Mouse (Mus musculus) spleen, adult 18-20 months (tissue): ENCODE results near the gene Nthl1.

Source experiments
- DNase-seq, 2 experiments: peaks; one replicate each; pipeline ENCODE4 v3.0.0; 2022; ENCODE audit warnings: mixed read lengths in 2 of 2

Nthl1 gene

DNA sequence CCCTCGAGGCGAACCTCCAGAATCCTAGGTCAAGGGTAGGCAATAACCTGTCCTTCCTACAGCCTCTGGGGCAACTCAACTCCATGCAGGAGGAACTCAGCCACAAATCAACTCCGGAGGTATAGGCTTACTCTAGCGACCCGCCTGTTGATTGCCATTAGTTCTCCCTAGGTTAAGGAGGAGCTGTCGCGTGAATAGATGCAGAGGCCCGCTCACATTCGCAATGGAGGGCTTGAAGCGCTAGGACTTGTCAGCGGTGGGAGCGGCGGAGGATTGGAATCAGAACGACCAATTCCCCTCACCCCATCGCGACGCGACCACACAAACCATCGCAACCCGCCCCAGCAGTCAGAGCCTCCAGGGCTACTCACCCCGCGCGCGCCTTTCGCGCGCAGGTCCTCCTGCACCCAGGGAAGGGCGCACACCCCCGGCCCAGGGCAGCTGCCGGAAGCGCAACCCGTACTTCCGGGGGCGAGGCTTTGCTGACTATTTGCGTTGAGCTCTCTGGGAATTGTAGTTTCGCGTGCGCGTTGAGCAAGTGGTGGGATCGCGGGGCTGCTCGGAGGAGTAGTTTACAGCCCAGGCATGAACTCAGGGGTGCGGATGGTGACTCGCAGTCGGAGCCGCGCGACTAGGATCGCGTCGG, at the start of gene Nthl1, which contains the start of gene Tsc2:
TSS of gene Nthl1 (plus strand) at position 514 of the 646 bp plus-strand sequence.
TSS of gene Tsc2 (minus strand) at position 464 of the 646 bp plus-strand sequence.
- peak; percentile 60 to 73 for DNase-seq

DNA sequence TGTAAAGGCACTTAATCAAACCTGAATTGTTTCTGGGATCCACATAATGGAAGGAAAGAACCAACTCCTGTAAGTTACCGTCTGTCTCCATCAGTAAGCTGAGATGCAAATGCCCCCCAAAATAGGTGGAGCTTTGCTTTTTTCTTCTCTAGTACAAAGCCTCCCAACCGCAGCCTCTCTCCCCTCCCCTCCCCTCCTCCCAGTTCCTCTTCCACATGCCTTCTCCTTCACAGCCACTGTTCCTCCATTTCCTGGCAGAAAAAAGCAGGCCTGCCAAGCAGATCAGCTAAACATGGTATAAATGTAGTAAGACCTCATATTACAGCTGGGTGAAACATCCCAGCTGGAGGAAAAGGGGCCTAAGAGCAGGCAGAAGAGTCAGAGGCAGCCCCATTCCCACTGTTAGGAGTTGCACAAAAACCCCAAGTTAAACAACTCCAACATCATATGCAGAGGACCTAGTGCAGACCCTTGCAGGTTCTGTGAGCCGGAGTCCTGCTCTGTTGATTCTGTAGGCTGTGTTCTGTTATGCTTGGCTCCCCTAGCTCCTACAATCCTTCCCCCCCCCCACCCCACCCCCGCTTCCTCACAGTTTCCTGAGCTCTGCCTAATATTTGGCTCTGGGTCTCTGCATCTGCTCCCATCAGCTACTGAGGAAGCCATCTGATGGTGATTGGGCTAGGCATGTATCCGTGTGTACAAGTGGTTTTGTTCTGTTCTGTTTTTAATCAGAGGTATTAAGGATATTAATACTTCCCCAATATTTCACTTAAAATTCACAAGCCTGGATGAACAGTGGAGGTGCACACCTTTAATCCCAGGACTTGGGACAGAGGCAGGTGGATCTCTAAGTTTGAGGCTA, 48.6 kb upstream of the Nthl1 start:
- DNase-seq: no peak

DNA sequence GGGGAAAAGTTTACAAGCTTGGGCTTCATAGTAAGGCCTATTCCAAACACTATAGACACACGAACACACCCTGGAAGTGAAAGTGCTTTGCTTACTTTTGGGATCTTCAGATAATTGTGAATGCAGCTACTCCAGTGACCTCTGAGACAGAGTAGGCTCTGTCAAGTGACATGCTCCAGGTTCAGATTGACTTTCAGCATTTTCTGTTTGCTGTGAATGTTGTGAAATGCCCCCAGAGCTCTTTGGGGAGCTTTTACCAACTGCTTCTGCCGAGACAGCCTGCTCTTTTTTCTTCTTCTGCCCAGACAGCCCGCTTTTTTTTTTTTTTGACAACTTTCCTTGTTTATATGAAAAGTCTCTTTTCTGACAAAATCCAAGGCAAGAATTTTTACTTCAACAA, 48.0 kb upstream of the Nthl1 start:
- DNase-seq: no peak

DNA sequence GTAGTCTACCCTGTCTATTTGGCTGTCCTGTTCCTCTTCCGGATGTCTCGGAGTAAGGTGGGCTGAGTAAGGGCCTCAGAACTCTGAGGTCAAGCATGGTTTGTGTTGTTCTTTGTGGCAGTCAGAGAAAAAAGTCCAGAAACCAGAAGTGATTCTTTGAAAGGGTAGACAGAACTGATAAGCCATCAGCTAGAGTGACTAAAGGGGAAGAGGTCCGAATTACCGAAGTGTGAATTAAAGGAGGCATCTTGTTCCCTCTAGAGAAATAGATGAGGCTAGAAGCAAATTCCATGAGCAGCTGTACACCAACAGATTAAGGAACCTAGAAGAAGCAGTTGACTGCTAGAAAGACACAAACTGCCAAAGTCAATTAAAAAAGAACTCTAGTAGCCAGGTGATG, 45.9 kb upstream of the Nthl1 start:
- no peak for DNase-seq

DNA sequence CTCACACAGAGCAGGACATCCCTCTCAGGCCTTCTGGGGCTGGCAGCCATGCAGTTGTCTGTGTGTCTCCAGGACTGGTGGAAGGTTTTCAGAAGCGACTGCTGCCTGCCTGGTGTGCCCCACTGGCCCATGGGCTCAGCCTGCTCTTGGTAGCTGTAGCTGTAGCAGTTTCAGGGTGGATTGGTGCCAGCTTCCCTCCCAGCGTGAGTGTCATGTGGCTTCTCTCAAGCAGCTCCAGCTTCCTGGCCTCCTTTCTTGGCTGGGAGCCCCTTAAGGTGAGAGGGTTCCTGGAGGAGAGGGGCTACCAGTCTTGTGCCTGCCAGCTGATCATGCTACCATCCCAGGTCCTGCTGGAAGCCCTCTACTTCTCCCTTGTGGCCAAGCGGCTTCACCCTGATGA, 41.5 kb upstream of the Nthl1 start:
- DNase-seq: no peak

DNA sequence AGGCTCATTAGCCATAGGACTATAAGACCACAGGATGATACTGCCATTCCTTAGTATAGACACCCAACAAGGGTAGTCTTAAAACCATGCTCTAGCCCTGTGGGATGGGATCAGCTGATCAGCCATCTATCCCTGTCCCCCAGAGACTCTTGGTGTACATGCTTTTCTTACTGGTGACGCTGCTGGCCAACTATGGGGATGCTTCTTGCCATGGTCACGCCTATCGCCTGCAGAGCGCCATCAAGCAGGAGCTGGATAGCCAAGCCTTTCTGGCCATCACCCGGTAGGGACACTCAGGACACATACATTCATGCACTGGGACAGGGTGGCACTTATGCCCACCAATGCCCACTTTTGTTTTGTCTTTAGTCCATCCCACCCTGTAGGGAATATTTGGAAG, 40.8 kb upstream of the Nthl1 start:
- DNase-seq: no peak

DNA sequence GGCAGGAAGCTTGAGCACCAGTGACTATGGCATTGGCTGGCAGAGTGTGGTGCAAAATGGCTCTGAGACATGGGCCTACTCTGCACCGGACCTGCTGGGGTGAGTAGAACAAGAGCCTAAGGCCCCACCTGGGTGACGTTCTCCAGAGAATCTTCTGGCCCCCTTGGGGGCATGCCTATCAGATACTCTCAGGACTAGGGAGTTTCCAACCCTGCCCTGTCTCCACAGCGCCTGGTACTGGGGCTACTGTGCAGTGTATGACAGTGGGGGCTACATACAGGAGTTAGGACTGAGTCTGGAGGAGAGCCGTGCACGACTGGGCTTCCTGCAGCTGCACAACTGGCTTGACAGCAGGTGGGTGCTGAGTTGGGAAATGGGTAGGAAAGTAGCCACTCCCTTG, 39.2 kb upstream of the Nthl1 start:
- no peak for DNase-seq

DNA sequence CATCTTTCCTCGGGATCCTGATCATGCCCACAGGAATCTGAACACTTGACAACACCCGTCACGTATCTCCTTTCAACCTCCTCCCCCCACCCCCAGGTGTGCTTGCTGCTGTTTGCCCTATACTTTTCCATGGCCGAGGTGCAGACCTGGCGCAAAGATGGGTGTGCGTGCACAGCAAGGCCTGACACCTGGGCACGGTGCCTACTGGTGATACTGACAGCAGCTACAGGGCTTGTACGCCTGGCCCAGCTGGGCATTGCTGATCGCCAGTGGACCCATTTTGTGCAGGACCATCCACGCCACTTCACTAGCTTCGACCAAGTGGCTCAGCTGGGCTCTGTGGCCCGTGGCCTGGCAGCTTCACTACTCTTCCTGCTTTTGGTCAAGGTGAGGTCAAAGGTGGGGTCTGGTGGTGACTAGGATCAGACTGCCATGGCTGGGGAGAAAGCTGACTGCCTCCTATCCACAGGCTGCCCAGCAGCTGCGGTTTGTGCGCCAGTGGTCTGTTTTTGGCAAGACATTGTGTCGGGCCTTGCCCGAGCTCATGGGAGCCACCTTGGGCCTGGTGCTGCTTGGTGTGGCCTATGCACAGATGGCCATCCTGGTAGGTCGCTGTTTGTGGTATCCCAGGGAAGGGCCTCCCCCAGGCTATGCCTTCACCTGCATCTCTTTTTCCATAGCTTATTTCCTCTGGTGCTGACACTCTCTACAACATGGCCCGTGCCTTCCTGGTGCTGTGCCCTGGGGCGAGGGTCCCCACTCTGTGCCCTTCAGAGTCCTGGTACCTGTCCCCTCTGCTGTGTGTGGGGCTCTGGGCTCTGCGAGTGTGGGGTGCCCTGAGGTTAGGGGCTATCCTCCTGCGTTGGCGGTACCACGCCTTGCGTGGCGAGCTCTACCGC, 38.2 kb upstream of the Nthl1 start:
- no peak for DNase-seq

DNA sequence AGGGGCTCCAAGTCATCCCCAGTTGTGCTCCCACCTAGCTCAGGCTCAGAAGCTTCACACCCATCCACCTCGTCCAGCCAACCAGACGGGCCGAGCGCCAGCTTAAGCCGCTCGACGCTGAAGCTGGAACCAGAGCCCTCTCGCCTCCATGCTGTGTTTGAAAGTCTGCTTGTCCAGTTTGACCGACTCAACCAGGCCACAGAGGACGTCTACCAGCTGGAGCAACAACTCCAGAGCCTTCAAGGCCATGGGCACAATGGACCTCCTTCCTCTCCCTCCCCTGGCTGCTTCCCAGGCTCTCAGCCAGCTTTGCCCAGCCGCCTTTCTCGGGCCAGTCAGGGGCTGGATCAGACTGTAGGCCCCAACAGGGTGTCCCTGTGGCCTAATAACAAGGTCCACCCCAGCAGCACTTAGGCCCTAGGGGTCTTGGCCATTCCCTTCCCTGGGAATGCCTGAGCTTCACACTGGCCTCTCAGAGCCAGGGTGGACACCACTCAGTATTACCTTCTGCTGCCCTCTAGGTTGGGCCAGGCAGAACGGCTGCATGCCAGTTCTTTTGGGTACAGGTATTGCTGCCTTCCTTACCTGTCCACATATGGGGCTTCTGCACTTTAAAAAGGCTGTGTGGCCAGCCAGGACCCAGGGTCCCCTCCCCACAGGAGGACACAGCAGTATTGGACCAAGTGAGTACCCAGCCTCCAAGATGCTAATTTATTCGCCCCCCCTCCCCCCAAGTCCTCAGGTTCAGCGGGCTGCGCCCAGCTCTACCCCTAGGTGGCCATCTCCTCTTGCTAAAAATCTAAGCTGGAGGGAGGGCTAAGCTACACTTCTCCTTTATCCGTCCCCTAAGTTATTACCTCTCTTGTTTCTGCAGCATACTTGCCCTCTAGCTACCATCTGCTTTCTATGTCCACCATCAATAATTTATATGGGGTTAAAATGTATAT, 37.1 kb upstream of the Nthl1 start:
- DNase-seq: no peak

DNA sequence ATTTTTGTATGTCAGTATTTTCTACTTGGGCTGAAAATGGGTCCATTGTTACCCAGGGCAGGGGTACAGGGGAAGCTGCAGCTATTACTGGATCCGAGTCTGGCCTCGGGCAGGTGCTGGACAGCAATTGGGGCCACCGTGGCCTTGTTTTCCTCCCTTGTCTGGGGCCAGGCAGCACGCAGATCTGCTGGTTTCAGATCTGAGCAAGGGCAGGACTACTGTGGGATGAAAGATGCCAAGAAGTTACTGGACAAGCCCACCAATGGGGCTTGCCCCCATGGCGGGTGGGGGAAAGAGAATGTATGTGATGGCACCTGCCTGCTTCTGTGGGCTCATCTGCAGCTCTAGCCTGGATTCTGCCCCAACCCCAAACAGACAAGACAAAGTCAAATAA, 36.4 kb upstream of the Nthl1 start:
- no peak for DNase-seq

DNA sequence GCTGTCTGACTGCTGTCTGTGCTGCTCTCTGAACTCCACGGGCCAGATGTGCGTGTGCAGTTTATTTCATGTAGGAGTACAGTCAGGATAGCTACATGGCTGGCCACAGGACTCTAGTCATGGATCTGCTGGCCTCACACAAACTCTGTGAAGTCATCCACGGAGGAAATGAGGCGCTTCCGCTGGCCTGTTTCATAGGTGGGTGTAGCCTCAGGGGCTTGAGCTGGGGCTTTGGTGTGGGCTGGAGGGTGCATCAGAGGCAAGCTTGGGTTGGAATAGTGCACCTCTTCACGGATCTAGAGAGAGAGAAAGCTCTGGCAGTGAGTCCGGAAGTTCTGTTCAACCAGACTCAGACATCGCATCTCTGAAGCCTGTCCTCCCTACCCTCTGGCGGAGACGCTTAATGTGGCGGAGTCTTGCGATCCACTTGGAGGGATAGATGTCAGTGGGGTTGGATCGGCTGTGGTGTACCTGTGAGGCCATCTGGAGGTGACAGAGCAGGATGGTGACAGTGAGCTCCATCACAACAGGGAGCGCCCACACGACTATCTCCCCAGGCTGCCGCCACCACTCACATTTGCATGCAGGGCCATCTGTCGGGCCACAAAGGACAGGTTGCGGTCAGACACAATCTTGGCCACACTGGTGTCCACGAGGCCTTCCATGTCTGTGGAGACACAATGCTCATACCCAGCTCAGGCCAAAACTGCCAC, 35.9 kb upstream of the Nthl1 start:
- DNase-seq: no peak

DNA sequence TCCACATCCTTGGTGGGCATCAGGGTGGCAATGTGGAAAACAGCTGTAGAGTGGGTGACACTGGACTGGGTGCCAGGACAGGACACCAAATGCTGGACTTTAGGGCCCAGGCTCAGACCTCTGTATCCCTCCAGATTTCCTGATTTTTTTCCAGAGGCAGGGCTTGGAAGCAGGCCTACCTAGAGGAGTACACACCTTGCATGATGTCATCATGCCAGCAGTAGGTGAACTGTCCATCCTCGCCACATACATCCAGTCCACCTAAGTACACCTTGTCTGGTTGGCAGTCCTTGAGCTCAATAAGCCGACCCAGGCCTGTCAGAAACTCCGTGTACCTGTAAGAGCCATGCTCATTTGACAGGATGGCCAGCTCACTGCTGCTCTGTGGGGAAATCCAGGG, 34.5 kb upstream of the Nthl1 start:
- no peak for DNase-seq

DNA sequence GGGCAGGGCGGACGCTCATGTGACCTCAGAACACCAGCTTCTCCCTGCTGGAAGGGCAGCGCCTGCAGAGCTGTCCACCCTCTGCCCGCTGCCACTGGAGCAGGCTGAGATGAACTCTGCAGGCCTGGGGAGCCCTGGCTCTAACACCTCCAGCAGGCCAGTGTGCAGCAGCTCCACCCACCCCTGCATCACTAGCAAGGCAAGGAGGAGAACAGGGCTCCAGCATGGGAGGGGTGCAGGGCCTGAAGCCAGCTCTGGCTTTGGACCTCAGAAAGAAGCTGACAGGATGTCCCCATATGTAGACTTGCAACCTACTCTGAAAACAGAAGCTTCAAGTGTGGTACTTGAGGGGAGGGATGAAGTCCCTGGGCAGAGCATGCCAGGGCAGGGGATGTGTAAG, 32.0 kb upstream of the Nthl1 start:
- no peak for DNase-seq

DNA sequence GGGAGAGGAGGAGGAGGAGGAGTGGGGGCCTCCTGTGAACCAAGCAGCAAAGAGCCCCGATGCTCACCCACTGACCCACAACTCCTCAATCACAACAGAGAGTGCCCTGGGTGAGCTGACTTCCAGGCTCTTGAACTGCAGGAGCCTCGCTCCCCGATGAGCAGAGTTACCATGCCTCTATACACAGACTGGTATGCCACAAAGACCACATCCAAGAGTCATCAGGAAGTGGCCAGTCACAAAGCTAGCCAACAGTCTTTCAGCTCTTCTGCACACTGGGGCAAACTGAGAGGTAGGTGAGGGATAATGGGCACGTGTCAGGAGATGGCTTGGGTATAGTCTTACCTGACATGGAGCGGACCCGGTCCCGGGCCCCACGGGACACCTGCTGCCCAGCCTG, 28.5 kb upstream of the Nthl1 start:
- no peak for DNase-seq

DNA sequence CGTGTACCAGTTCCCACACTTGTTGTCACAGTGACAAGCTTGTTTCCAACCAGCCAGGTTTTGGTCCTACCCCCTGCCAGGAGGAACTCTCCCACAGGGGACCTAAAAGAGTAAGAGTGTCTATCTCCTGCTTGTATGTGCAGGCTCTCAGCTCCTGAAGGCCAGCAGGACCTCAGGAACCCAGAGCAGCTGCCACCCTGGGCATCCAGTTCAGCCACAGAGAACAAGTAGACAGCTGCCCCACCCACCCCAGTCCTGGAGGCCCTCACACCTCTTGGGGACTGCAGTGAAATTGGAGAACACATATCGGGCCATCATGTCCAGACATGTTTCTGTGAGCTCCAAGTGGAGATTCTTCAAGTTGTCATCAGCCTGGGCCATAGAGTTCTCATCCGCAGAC, 27.9 kb upstream of the Nthl1 start:
- DNase-seq: no peak

DNA sequence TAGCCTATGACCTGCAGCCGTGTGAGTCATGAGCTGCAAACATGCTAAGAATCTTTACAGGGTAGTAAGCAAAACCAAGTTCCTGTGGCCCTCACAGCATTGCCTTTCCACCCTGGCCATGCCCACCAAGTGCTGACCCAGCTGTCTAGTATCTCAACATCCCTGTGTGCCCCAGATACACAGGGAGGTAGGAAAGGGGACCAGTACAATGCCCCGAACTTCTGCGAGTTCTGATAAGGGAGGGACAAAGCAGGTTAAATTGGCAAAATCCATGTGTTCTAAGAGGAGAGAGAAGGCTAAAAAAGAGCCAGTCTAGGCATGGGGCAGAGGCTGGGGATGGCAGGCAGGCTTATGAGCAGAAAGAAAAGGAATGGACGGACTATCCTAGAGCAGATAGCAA, 24.1 kb upstream of the Nthl1 start:
- DNase-seq: no peak

DNA sequence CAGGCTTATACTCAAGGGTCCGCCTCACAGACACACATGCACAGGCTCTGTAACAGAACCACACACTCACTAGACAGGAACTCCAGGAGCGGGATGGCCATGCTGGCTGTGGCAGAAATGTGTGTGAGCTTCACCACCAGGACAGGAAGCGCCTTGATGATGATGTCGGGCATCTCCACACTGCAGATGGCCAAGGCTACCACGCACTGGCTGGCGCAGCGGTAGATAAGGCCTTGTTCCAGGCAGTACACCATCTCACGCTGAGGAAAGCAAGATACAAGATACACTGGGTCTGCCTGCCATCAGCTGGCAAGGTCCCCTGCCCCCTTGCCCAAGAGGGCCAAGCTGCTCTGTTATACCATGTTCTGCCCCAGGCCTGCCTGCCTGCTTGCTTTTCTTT, 23.6 kb upstream of the Nthl1 start:
- DNase-seq: no peak

DNA sequence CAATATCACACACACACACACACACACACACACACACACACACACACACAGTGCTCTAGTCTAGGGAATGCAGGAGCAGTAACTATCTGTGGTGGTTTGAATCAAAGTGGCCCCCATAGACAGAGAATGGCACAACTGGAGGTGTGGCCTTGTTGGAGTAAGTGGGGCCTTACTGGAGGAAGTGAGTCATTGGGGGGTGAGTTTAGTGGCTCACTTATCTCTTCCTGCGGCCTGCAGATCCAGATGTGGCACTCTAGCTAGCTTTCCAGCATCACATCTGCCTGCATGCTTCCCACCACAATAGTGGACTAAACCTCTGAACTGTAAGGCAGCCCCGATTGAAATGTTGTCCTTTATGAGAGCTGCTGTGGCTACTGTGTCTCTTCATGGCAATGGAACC, 21.8 kb upstream of the Nthl1 start:
- DNase-seq: no peak

DNA sequence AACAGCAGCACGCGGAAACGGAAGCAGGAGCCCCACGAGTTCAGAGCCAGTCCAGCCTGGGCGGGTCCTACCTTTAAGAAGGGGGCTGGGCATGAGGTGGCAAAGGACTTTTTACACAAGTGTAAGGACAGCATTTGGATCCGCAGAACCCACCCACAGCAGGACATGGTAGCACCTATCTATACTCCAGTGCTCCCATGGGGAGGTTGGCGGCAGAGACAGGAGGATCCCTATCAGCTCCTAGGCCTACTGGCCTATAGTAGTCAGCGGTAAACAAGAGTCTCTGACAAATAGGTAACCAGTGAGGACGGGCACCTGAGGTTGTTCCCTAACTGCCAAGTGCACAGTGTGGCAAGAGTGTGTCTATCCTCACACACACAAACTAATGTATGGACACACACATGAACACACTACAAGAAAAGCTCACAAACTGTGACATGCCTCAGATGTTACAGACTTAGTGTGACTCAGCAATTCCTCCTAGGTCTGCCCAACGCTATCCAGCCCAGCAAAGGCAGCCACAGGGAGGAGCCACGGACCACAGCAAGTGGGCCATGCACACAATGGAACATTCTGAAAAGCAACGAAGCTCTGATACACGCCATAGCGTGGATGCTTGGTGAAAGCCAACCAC, 14.8 kb upstream of the Nthl1 start:
- DNase-seq: no peak

DNA sequence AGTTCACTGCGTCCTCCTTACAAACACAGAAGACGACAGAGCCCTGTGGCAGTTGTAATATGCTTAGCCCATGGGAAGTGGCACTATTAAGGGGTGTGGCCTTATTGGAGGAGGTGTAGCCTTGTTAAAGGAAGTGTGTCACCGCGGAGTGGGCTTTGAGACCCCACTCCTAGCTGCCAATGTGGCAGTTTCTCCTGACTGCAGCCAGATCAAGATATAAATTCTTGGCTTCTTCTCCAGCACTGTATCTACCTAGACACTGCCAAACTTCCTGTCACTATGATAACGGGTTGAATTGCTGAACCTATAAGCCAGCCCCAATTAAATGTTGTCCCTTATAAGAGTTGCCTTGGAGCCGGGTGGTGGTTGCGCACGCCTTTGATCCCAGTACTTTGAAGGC, 7.0 kb upstream of the Nthl1 start:
- DNase-seq: no peak

DNA sequence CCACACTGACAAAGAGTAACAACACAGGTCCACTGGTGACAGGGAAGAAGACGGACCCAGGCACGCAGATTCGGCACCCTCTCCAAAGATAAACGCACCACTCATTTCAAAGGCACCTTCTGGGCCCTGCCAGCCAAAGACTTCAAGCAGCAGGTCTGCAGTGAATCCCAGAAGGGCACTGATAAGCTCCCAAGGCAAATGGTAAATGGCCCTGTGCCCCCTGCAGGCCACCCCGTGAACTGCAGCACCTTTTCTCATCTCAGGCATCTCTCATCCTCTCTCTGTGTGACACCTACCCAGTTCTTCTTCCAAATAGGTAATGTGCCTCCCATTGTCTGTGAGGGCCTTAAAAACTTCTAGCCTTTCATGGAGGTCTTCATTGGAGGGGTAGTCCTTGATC, 3.8 kb upstream of the Nthl1 start:
- DNase-seq: peak; percentile 49 to 81
